8 mouse cellular contexts compared by ENCODE assay signal in the genomic region with DNA sequence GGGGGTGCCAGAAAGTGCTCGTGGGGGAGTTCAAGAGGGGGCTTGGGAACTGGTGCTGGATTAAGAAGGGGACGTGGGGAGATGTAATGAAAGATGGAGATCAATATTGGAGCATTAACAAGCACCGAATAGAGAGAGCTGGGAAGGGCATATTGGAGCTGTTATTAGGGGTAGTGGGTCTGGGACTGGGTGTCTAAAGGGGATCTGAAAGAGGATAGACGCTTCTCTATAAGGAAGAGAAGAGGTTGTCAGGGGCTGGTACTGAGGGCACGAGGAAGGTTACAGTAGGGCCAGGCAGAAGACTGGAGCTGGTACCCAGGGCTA. TPM values are rescaled to one million over a fixed set of nuclear protein-coding genes. Genes with fewer than 3 reads are reported as not detected.
A peak's percentile ranks its signal among the peaks of the same experiment; 100 is the strongest.
DNase-seq lines count a peak whose midpoint lies in the region; ATAC-seq and TF ChIP-seq lines count a peak whose summit lies in the region.

No protein-coding gene starts in this region.

- H3K4me2 ChIP-seq in embryonic facial prominence, embryonic 14.5 days (ENCODE audit: low read depth, low read length) = peak overlapping the region; percentile 69
- peak overlapping the region; percentile 83 for H3K4me2 ChIP-seq in intestine, embryonic 16.5 days (ENCODE audit: low read depth, low read length)
- H3K4me2 ChIP-seq in neural tube, embryonic 14.5 days (ENCODE audit: low read depth, low read length) = peak overlapping the region; percentile 97

- intact Hi-C loops in left cerebral cortex, postnatal 14 days (cut with DNase I) = no loop called here

- H3K27ac ChIP-seq in layer of hippocampus, adult 2 months = peak overlapping the region; percentile 92
- no peak overlapping the region for H3K27ac ChIP-seq in embryonic facial prominence, embryonic 14.5 days (replicated peaks; ENCODE audit: low read depth, low read length)
- no peak overlapping the region for H3K27ac ChIP-seq in intestine, embryonic 16.5 days (ENCODE audit: low read length)
- no peak overlapping the region; the same call in 1 of the 2 replicates for H3K27ac ChIP-seq in neural tube, embryonic 14.5 days (ENCODE audit: low read depth, low read length)

- H3K9ac ChIP-seq in embryonic facial prominence, embryonic 14.5 days (ENCODE audit: low read depth, low read length) = peak overlapping the region; percentile 63; the same call in 1 of the 2 replicates
- no peak overlapping the region for H3K9ac ChIP-seq in intestine, embryonic 16.5 days (ENCODE audit: low read depth, low read length)
- peak overlapping the region; percentile 93 for H3K9ac ChIP-seq in neural tube, embryonic 14.5 days (replicated peaks; ENCODE audit: low read depth, low read length)

- H3K9me3 ChIP-seq in embryonic facial prominence, embryonic 14.5 days (ENCODE audit: control insufficient read depth, low read length) = no peaks in the 10 kb centered on the region
- H3K9me3 ChIP-seq in intestine, embryonic 16.5 days (ENCODE audit: control insufficient read depth, low read length) = no peaks in the 10 kb centered on the region
- H3K9me3 ChIP-seq in neural tube, embryonic 14.5 days (ENCODE audit: control insufficient read depth, low read length) = no peaks in the 10 kb centered on the region

- peaks cover 4% of the 10 kb centered on the region for H3K4me1 ChIP-seq in embryonic facial prominence, embryonic 14.5 days (ENCODE audit: control insufficient read depth, insufficient read depth, low read length)
- peaks cover 11% of the 10 kb centered on the region for H3K4me1 ChIP-seq in intestine, embryonic 16.5 days (ENCODE audit: control insufficient read depth, insufficient read depth, low read length)
- peaks cover 33% of the 10 kb centered on the region for H3K4me1 ChIP-seq in neural tube, embryonic 14.5 days (ENCODE audit: control insufficient read depth, insufficient read depth, low read length)

- no peak for DNase-seq in layer of hippocampus, adult 2 months (ENCODE audit: low spot score in 2 of 2)
- no peak for DNase-seq in layer of hippocampus, postnatal 25 days (ENCODE audit: extremely low spot score in 1 of 2, low spot score in 1 of 2)
- DNase-seq in embryonic facial prominence, embryonic 14.5 days (ENCODE audit: low spot score) = no peak
- no peak for DNase-seq in left cerebral cortex, postnatal 14 days (ENCODE audit: low spot score in 2 of 2)
- DNase-seq in urinary bladder, postnatal 36 days (ENCODE audit: low spot score in 2 of 2) = no peak
- DNase-seq in layer of hippocampus, adult 18-20 months (ENCODE audit: low spot score in 2 of 2) = no peak

- ATAC-seq in embryonic facial prominence, embryonic 14.5 days (ENCODE audit: low read depth) = no peak
- no peak for ATAC-seq in intestine, embryonic 16.5 days
- peak; percentile 66 for ATAC-seq in neural tube, embryonic 14.5 days (ENCODE audit: low read depth)

- H3K4me3 ChIP-seq in layer of hippocampus, adult 2 months = peak overlapping the region; percentile 67
- H3K4me3 ChIP-seq in embryonic facial prominence, embryonic 14.5 days (ENCODE audit: low read depth, low read length) = peak overlapping the region; percentile 47
- peak overlapping the region; percentile 50 for H3K4me3 ChIP-seq in intestine, embryonic 16.5 days (ENCODE audit: low read length)
- H3K4me3 ChIP-seq in neural tube, embryonic 14.5 days (ENCODE audit: low read depth, low read length) = peak overlapping the region; percentile 82

- WGBS in embryonic facial prominence, embryonic 14.5 days = 2% methylated on average over 5 of the region's 5 CpGs
- WGBS in intestine, embryonic 16.5 days = 4% methylated on average over 5 of the region's 5 CpGs
- 3% methylated on average over 5 of the region's 5 CpGs for WGBS in neural tube, embryonic 14.5 days

- no peaks in the 10 kb centered on the region for H3K36me3 ChIP-seq in embryonic facial prominence, embryonic 14.5 days (ENCODE audit: control insufficient read depth, insufficient read depth, low read length)
- H3K36me3 ChIP-seq in intestine, embryonic 16.5 days (ENCODE audit: control insufficient read depth, insufficient read depth, low read length) = no peaks in the 10 kb centered on the region
- H3K36me3 ChIP-seq in neural tube, embryonic 14.5 days (ENCODE audit: control insufficient read depth, insufficient read depth, low read length) = no peaks in the 10 kb centered on the region

- TF ChIP-seq CTCF in layer of hippocampus, adult 2 months (conservative IDR thresholded peaks at IDR 0.05) = no peak

- peaks cover 35% of the 10 kb centered on the region for H3K27me3 ChIP-seq in embryonic facial prominence, embryonic 14.5 days (replicated peaks; ENCODE audit: control insufficient read depth, insufficient read depth, low read length)
- peaks cover 29% of the 10 kb centered on the region for H3K27me3 ChIP-seq in intestine, embryonic 16.5 days (replicated peaks; ENCODE audit: control insufficient read depth, insufficient read depth, low read length)
- no peaks in the 10 kb centered on the region for H3K27me3 ChIP-seq in neural tube, embryonic 14.5 days (ENCODE audit: control insufficient read depth, insufficient read depth, low read length)

RNA-seq across cellular contexts. Expression of a gene that starts 0.7 kb away (rescaled TPM):
- 10 to 100 TPM; 81.3 to 83.0 TPM for total RNA-seq in layer of hippocampus, adult 2 months (2021)
- 10 to 100 TPM; 73.2 to 84.9 TPM for total RNA-seq in layer of hippocampus, postnatal 25 days (2021)
- polyA plus RNA-seq in embryonic facial prominence, embryonic 14.5 days (2014; fragmentation: Nextera tagmentation; extraction: Ambion mirVana) = 1.2 TPM in 2 replicates
- 1.2 and 1.5 TPM in 2 replicates for polyA plus RNA-seq in intestine, embryonic 16.5 days (2015; fragmentation: Nextera tagmentation; extraction: Ambion mirVana)
- 21.5 and 21.9 TPM in 2 replicates for polyA plus RNA-seq in neural tube, embryonic 14.5 days (2014; fragmentation: Nextera tagmentation; extraction: Ambion mirVana)
- total RNA-seq in left cerebral cortex, postnatal 14 days (2021) = 10 to 100 TPM; 98.3 to 98.4 TPM
- 10 to 100 TPM; 74.2 to 76.4 TPM for total RNA-seq in layer of hippocampus, adult 18-20 months (2021)

RNA-seq across cellular contexts. Expression of a gene that starts 43.2 kb away (rescaled TPM):
- total RNA-seq in layer of hippocampus, adult 2 months (2021) = 10 to 100 TPM; 15.0 to 15.6 TPM
- 10 to 100 TPM; 15.7 to 17.3 TPM for total RNA-seq in layer of hippocampus, postnatal 25 days (2021)
- polyA plus RNA-seq in embryonic facial prominence, embryonic 14.5 days (2014; fragmentation: Nextera tagmentation; extraction: Ambion mirVana) = 31.6 and 33.3 TPM in 2 replicates
- 28.8 and 32.3 TPM in 2 replicates for polyA plus RNA-seq in intestine, embryonic 16.5 days (2015; fragmentation: Nextera tagmentation; extraction: Ambion mirVana)
- polyA plus RNA-seq in neural tube, embryonic 14.5 days (2014; fragmentation: Nextera tagmentation; extraction: Ambion mirVana) = 30.6 and 38.3 TPM in 2 replicates
- 10 to 100 TPM; 21.3 to 21.6 TPM for total RNA-seq in left cerebral cortex, postnatal 14 days (2021)
- total RNA-seq in layer of hippocampus, adult 18-20 months (2021) = 10 to 100 TPM; 12.6 to 13.3 TPM
